Mouse (Mus musculus) heart, embryonic 12.5 days (tissue): ENCODE measurements around the gene Ankrd6. TPM values are rescaled to one million over a fixed set of nuclear protein-coding genes. Genes with fewer than 3 reads are reported as not detected.

Source experiments
- ATAC-seq: fragments of 200-750 bp; cut with Nextera tagmentation; 2 replicates; pipeline ENCODE4 v1.8.0; 2017; ENCODE audit warnings: moderate TSS enrichment, moderate library complexity; ENCODE audit not compliant: insufficient number of reproducible peaks, low FRiP score
- H3K27ac ChIP-seq: fragments of 300-500 bp; sonication (generic); 2 replicates; pipeline ENCODE4 v1.5.1; 2016; ENCODE audit warnings: mild to moderate bottlenecking, moderate library complexity; ENCODE audit not compliant: poor library complexity, severe bottlenecking
- H3K27me3 ChIP-seq: fragments of 300-500 bp; sonication (generic); replicated peaks from 2 replicates; pipeline ENCODE4 v1.6.1; 2016; ENCODE audit warnings: mild to moderate bottlenecking, moderate library complexity
- H3K36me3 ChIP-seq: fragments of 300-500 bp; sonication (generic); 2 replicates; pipeline ENCODE4 v1.6.1; 2016; ENCODE audit warnings: mild to moderate bottlenecking, moderate library complexity
- H3K4me1 ChIP-seq: fragments of 300-500 bp; sonication (generic); replicated peaks from 2 replicates; pipeline ENCODE4 v1.6.1; 2016; ENCODE audit warnings: mild to moderate bottlenecking
- H3K4me2 ChIP-seq: fragments of 300-500 bp; sonication (generic); 2 replicates; pipeline ENCODE4 v1.6.1; 2016; ENCODE audit warnings: mild to moderate bottlenecking, moderate library complexity
- H3K4me3 ChIP-seq: fragments of 300-500 bp; sonication (generic); 2 replicates; pipeline ENCODE4 v1.5.1; 2016; ENCODE audit warnings: mild to moderate bottlenecking
- H3K9ac ChIP-seq: fragments of 300-500 bp; sonication (generic); 2 replicates; pipeline ENCODE4 v1.6.1; 2016; ENCODE audit warnings: mild to moderate bottlenecking, moderate library complexity
- H3K9me3 ChIP-seq: fragments of 300-500 bp; sonication (generic); replicated peaks from 2 replicates; pipeline ENCODE4 v1.6.1; 2016; ENCODE audit warnings: mild to moderate bottlenecking, moderate library complexity
- WGBS: fragments of 180-500 bp; shearing (Covaris S2); methylation state at CpG from one replicate; pipeline ENCODE4 v1.1.7; 2016; 5-methylcytosine and 5-hydroxymethylcytosine counted together
- polyA plus RNA-seq: library from polyadenylated mRNA; unstranded; fragments of >200 nt; fragmentation: Nextera tagmentation; extraction: Ambion mirVana; gene quantifications from 2 replicates; pipeline ENCODE4 v1.2.1, GENCODE M21; 2016

Ankrd6 gene
- polyA plus RNA-seq, 1 experiment from 2014 or later: 7.7 TPM

- Histone ChIP-seq H3K27me3 (peaks cover 17% of the 10 kb centered on the region; the same call in 1 of the 2 replicates), H3K4me3 (no peak overlapping the region), H3K36me3 (no peaks in the 10 kb centered on the region), H3K27ac (no peak overlapping the region), H3K4me1 (peaks cover 32% of the 10 kb centered on the region), H3K9me3 (no peaks in the 10 kb centered on the region), H3K4me2 (no peak overlapping the region), H3K9ac (no peak overlapping the region)
- ATAC-seq: no peak
- WGBS: 81% methylated on average over 18 of the region's 18 CpGs
These were observed 90.3 kb downstream of the Ankrd6 start for GRCm38 (mm10) chr4:32860184-32860965.

GRCm38 (mm10) chr4:32855580-32855979 is 95.1 kb downstream of the Ankrd6 start:
- H3K36me3 ChIP-seq: no peaks in the 10 kb centered on the region
- H3K9me3 ChIP-seq: no peaks in the 10 kb centered on the region
- no peak overlapping the region for H3K27ac ChIP-seq
- 72% methylated on average over 9 of the region's 9 CpGs for WGBS
- 0 out of 2 replicates have a peak, but pooled peaks cover 3% of the 10 kb centered on the region for H3K4me1 ChIP-seq
- no peak overlapping the region for H3K9ac ChIP-seq
- no peak for ATAC-seq
- no peak overlapping the region for H3K4me2 ChIP-seq
- no peaks in the 10 kb centered on the region for H3K27me3 ChIP-seq
- no peak overlapping the region for H3K4me3 ChIP-seq

GRCm38 (mm10) chr4:32854956-32855355 is 95.7 kb downstream of the Ankrd6 start:
- Histone ChIP-seq H3K9ac (no peak overlapping the region), H3K27me3 (no peaks in the 10 kb centered on the region), H3K4me3 (no peak overlapping the region), H3K4me2 (no peak overlapping the region), H3K27ac (no peak overlapping the region), H3K36me3 (no peaks in the 10 kb centered on the region), H3K4me1 (no peaks in the 10 kb centered on the region), H3K9me3 (no peaks in the 10 kb centered on the region)
- ATAC-seq: no peak
- 71% methylated on average over 4 of the region's 4 CpGs for WGBS

- WGBS: 86% methylated on average over 5 of the region's 5 CpGs
- no peak overlapping the region for H3K4me2 ChIP-seq
- no peaks in the 10 kb centered on the region for H3K36me3 ChIP-seq
- no peaks in the 10 kb centered on the region for H3K27me3 ChIP-seq
- no peak for ATAC-seq
- H3K9ac ChIP-seq: no peak overlapping the region
- H3K4me1 ChIP-seq: no peaks in the 10 kb centered on the region
- H3K4me3 ChIP-seq: no peak overlapping the region
- H3K9me3 ChIP-seq: no peaks in the 10 kb centered on the region
- H3K27ac ChIP-seq: no peak overlapping the region
These were observed 96.9 kb downstream of the Ankrd6 start for GRCm38 (mm10) chr4:32853609-32854188.

- Histone ChIP-seq H3K9ac (no peak overlapping the region), H3K27ac (no peak overlapping the region), H3K36me3 (no peaks in the 10 kb centered on the region), H3K9me3 (no peaks in the 10 kb centered on the region), H3K4me3 (no peak overlapping the region), H3K4me1 (no peaks in the 10 kb centered on the region), H3K27me3 (no peaks in the 10 kb centered on the region), H3K4me2 (no peak overlapping the region)
- no peak for ATAC-seq
- 76% methylated on average over 6 of the region's 6 CpGs for WGBS
These were observed 97.8 kb downstream of the Ankrd6 start for GRCm38 (mm10) chr4:32852819-32853218.

- WGBS: 89% methylated on average over 8 of the region's 8 CpGs
- Histone ChIP-seq H3K4me2 (no peak overlapping the region), H3K4me1 (no peaks in the 10 kb centered on the region), H3K9me3 (no peaks in the 10 kb centered on the region), H3K27me3 (no peaks in the 10 kb centered on the region), H3K9ac (no peak overlapping the region), H3K36me3 (no peaks in the 10 kb centered on the region), H3K27ac (no peak overlapping the region), H3K4me3 (no peak overlapping the region)
- ATAC-seq: no peak
These were observed 98.3 kb downstream of the Ankrd6 start for GRCm38 (mm10) chr4:32852294-32852693.

GRCm38 (mm10) chr4:32838401-32838800 is 112.2 kb downstream of the Ankrd6 start:
- Histone ChIP-seq H3K4me1 (peaks cover 9% of the 10 kb centered on the region), H3K9ac (no peak overlapping the region), H3K9me3 (no peaks in the 10 kb centered on the region; the same call in 1 of the 2 replicates), H3K36me3 (no peaks in the 10 kb centered on the region), H3K4me2 (no peak overlapping the region), H3K27me3 (no peaks in the 10 kb centered on the region), H3K4me3 (no peak overlapping the region), H3K27ac (no peak overlapping the region)
- no peak for ATAC-seq
- 82% methylated on average over 3 of the region's 3 CpGs for WGBS

- no peaks in the 10 kb centered on the region; the same call in 1 of the 2 replicates for H3K9me3 ChIP-seq
- H3K9ac ChIP-seq: no peak overlapping the region
- no peak overlapping the region for H3K4me3 ChIP-seq
- H3K4me1 ChIP-seq: peaks cover 12% of the 10 kb centered on the region
- H3K27me3 ChIP-seq: no peaks in the 10 kb centered on the region
- no peaks in the 10 kb centered on the region for H3K36me3 ChIP-seq
- 85% methylated on average over 9 of the region's 9 CpGs for WGBS
- H3K27ac ChIP-seq: no peak overlapping the region
- ATAC-seq: no peak
- H3K4me2 ChIP-seq: no peak overlapping the region
These were observed 114.6 kb downstream of the Ankrd6 start for GRCm38 (mm10) chr4:32836071-32836470.

GRCm38 (mm10) chr4:32834541-32834940 is 116.1 kb downstream of the Ankrd6 start:
- 71% methylated on average over 3 of the region's 3 CpGs for WGBS
- Histone ChIP-seq H3K4me3 (no peak overlapping the region), H3K27ac (no peak overlapping the region), H3K9ac (no peak overlapping the region), H3K9me3 (no peaks in the 10 kb centered on the region; the same call in 1 of the 2 replicates), H3K4me1 (peaks cover 15% of the 10 kb centered on the region), H3K4me2 (0 out of 2 replicates have a peak overlapping the region, but pooled peaks have one; percentile 63), H3K36me3 (no peaks in the 10 kb centered on the region), H3K27me3 (no peaks in the 10 kb centered on the region)
- no peak for ATAC-seq

- Histone ChIP-seq H3K27me3 (no peaks in the 10 kb centered on the region), H3K4me1 (peaks cover 24% of the 10 kb centered on the region), H3K9me3 (no peaks in the 10 kb centered on the region), H3K9ac (peak overlapping the region; percentile 44), H3K36me3 (no peaks in the 10 kb centered on the region), H3K4me3 (peak overlapping the region; percentile 37), H3K4me2 (peak overlapping the region; percentile 63), H3K27ac (no peak overlapping the region)
- WGBS: 39% methylated on average over 17 of the region's 17 CpGs
- peak; percentile 57; the same call in 1 of the 2 replicates for ATAC-seq
These were observed 117.0 kb downstream of the Ankrd6 start for GRCm38 (mm10) chr4:32833494-32834282.

- Histone ChIP-seq H3K4me2 (no peak overlapping the region), H3K9ac (no peak overlapping the region)
- WGBS: 36% methylated on average over 10 of the region's 10 CpGs
These were observed 121.3 kb downstream of the Ankrd6 start for GRCm38 (mm10) chr4:32829316-32829715.

More at GRCm38 (mm10) chr4:32829316-32829715, 121.3 kb downstream of the Ankrd6 start:
- no peak for ATAC-seq
- H3K36me3 ChIP-seq: no peaks in the 10 kb centered on the region
- H3K4me1 ChIP-seq: peaks cover 35% of the 10 kb centered on the region
- no peaks in the 10 kb centered on the region for H3K27me3 ChIP-seq
- no peak overlapping the region for H3K27ac ChIP-seq
- H3K4me3 ChIP-seq: no peak overlapping the region
- H3K9me3 ChIP-seq: no peaks in the 10 kb centered on the region
